Mouse (Mus musculus) lung, postnatal 0 days (tissue): ENCODE measurements at regions not wholly inside any gene's neighbourhood (a gene's known extent, or its start where the extent isn't known, plus 50 kb on each side); places are given as distances from the start of the nearest gene placed in this dataset.

Experiments used
- CTCF ChIP-seq: IDR thresholded peaks from 2 replicates; pipeline ENCODE4 v1.5.1; 2016; ENCODE audit warnings: antibody characterized with exemption, mild to moderate bottlenecking
- EP300 ChIP-seq: IDR thresholded peaks from 2 replicates; pipeline ENCODE4 v1.6.1; 2016; ENCODE audit warnings: antibody characterized with exemption, mild to moderate bottlenecking, control low read depth

DNA sequence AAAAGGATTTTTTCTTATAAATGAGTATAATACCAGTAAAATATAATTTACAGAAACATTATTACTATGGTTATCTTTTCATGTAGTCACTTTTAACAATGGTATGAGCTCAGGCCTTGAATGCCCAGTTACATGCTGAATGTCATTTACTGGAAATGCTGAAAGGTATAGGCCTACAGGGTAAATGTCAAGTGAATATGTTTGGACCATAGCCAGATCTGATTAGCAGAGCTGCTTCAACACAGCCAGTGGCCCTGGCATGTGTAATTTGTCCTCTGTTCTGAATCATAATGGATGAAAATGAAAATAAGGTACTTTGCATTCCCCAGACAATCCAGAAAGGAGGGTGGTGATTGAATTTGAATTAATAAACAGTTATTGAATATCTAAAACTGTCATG lies 213.3 kb upstream of the Ndst4 start:
- TF ChIP-seq EP300 = no peak
- TF ChIP-seq CTCF = no peak
